Mouse (Mus musculus) B cell, adult 67 days (primary cell): Measurements from ENCODE around the gene Hapln4. TPM values are rescaled to one million over a fixed set of nuclear protein-coding genes. Genes with fewer than 3 reads are reported as not detected.

Experiments
- total RNA-seq, 2 experiments: library from RNA; stranded (reverse); gene quantifications; 4 replicates each; pipeline ENCODE4 v1.2.4; 2023

Gene Hapln4
- total RNA-seq = not detected

DNA sequence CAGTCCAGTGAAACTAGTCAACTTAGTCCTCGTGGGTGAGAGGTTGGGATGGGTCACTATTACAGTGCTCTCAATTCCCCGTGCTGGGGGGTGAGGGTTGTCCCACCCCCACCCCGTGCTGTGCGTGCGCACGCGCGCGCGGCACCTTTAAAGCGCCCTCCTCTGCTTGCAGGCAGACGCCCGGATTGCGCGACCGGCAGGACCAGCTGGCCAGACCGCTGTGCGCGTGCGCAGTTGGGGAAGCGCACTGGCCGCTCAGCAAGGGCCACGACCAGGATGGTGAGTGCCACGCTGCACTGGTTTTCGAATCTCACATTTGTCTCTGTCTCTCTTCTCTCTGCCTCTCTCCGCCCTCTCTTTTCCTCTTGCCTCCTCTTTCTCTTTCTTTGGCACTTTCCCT lies at the start of gene Hapln4:
Gene Hapln4, plus strand, starts transcription at position 173 of the 400 bp plus-strand sequence.

GRCm38 (mm10) chr8:70042583-70043455 lies 40.4 kb upstream of the Hapln4 start, which contains the start of the genes Mau2 and Sugp1:
TSS of gene Mau2 (minus strand) at chr8:70042734.
TSS of gene Sugp1 (plus strand) at chr8:70042813.

DNA sequence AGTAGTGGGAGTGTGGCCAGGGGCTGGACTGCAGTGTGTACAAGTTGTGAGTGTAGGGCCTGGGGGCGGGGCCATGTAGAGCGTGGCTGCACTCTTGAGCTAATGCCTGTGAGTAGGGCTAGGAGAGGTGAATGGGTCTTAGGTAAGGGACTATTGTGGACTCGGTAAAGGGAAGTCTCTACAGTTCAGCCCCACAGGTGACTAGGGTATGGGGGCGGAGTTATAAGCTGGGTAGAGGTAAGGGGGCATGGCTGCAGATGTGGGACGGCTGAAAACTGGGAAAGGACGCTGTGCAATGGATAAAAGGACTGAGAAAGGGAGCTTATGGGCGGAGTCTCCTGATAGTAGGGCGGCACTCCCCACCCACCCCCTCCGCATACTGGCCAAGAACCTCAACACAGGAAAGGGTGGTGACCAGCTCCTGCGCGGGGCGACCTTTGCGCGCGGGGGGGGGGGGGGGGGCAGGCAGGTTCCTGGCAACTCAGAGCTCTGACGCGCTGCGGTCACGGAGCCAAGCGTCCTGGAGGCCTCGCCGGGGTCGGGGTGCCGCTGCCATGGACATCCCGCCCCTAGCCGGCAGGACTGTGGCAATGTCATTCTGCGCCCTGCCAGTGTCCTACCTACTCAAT lies 10.7 kb upstream of the Hapln4 start, which contains the start of gene Tm6sf2:
Gene Tm6sf2, plus strand, starts transcription at position 484 of the 629 bp plus-strand sequence.

DNA sequence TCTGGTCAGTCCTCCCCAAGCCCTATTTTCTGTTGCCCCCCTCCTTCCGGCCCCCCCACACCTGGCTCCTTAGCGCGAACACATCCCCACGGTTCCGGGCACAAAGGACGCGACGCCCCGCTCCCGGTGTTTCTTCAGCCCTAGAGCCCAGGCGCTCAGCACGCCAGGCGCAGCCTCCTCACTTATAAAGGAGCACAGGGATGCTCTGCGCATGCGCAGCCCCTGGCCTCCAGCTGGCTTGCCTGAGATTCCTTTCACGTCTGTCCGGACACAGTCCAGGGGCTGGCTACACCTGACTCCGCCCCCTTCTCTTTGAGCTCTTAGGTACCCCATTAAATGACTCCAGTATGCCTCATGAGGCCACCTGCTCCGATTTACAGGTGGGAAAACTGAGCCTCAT lies 37.4 kb downstream of the Hapln4 start, which contains the start of gene Ncan:
Gene Ncan, minus strand, starts transcription at position 207 of the 400 bp plus-strand sequence.

GRCm38 (mm10) chr8:70131166-70131883 lies 48.1 kb downstream of the Hapln4 start, which contains the start of gene Nr2c2ap:
TSS of gene Nr2c2ap (plus strand) at chr8:70131333.

GRCm38 (mm10) chr8:70139026-70139857 lies 56.0 kb downstream of the Hapln4 start, which contains the start of the genes Rfxank, Borcs8 and Mef2b:
TSS of gene Rfxank (minus strand) at chr8:70139154.
TSS of gene Borcs8 (plus strand) at chr8:70139499.
TSS of gene Mef2b (plus strand) at chr8:70139711.

Other genes with a start within 250 kb of the Hapln4 start
- under 1 TPM in 1 of 2 experiments, not detected in 1; 0.15 TPM for gene Cilp2, start 195.8 kb upstream of the Hapln4 start, total RNA-seq
- gene Tssk6, start 181.3 kb upstream of the Hapln4 start, total RNA-seq = under 1 TPM; 0.42 to 0.96 TPM
- 10 to 100 TPM; 44.0 to 54.0 TPM for gene Ndufa13, start 180.9 kb upstream of the Hapln4 start, total RNA-seq
- gene Yjefn3, start 180.7 kb upstream of the Hapln4 start, total RNA-seq = not detected
- 10 to 100 TPM; 94.1 to 97.5 TPM for gene Gatad2a, start 87.1 kb upstream of the Hapln4 start, total RNA-seq
- 100 to 1,000 TPM; 132 to 142 TPM for gene Mau2, start 40.7 kb upstream of the Hapln4 start, total RNA-seq
- 10 to 100 TPM; 46.0 to 51.2 TPM for gene Sugp1, start 40.6 kb upstream of the Hapln4 start, total RNA-seq
- under 1 TPM; 0.38 to 0.80 TPM for gene Tm6sf2, start 10.5 kb upstream of the Hapln4 start, total RNA-seq
- under 1 TPM in 1 of 2 experiments, not detected in 1; 0.17 TPM for gene Ncan, start 37.4 kb downstream of the Hapln4 start, total RNA-seq
- gene Nr2c2ap, start 47.9 kb downstream of the Hapln4 start, total RNA-seq = 10 to 100 TPM; 29.9 to 33.8 TPM
- gene Rfxank, start 55.7 kb downstream of the Hapln4 start, total RNA-seq = 10 to 100 TPM; 35.2 to 37.1 TPM
- 10 to 100 TPM; 61.0 to 62.8 TPM for gene Borcs8, start 56.0 kb downstream of the Hapln4 start, total RNA-seq
- gene Mef2b, start 56.3 kb downstream of the Hapln4 start, total RNA-seq = 1 to 10 TPM; 2.8 to 3.5 TPM
- 10 to 100 TPM; 42.8 to 48.4 TPM for gene Tmem161a, start 88.9 kb downstream of the Hapln4 start, total RNA-seq
- gene Slc25a42, start 128.8 kb downstream of the Hapln4 start, total RNA-seq = 1 to 10 TPM; 8.1 to 9.4 TPM
- gene Sugp2, start 150.8 kb downstream of the Hapln4 start, total RNA-seq = 10 to 100 TPM; 95.5 to 95.6 TPM
- 10 to 100 TPM; 11.3 to 15.3 TPM for gene Armc6, start 151.0 kb downstream of the Hapln4 start, total RNA-seq
- gene Homer3, start 199.4 kb downstream of the Hapln4 start, total RNA-seq = 10 to 100 TPM in 1 of 2 experiments, 1 to 10 TPM in 1; 9.6 to 13.6 TPM
- gene Ddx49, start 219.0 kb downstream of the Hapln4 start, total RNA-seq = 10 to 100 TPM; 57.6 to 88.0 TPM
- gene Cope, start 219.1 kb downstream of the Hapln4 start, total RNA-seq = 100 to 1,000 TPM; 101 to 134 TPM
- gene Cers1, start 232.3 kb downstream of the Hapln4 start, total RNA-seq = not detected
- not detected for gene Gdf1, start 246.4 kb downstream of the Hapln4 start, total RNA-seq